Mouse (Mus musculus) forebrain, embryonic 15.5 days (tissue): ENCODE results near the gene Tmem63a. TPM values are rescaled to one million over a fixed set of nuclear protein-coding genes. Genes with fewer than 3 reads are reported as not detected.

ENCODE experiments used
- ATAC-seq: fragments of 200-750 bp; cut with Nextera tagmentation; replicated peaks from 2 replicates; pipeline ENCODE4 v1.8.0; 2017; ENCODE audit warnings: mild to moderate bottlenecking, moderate TSS enrichment, moderate library complexity
- H3K27ac ChIP-seq: fragments of 300-500 bp; sonication (generic); replicated peaks from 2 replicates; pipeline ENCODE4 v1.5.1; 2015; ENCODE audit warnings: mild to moderate bottlenecking, inconsistent platforms
- H3K27me3 ChIP-seq: fragments of 300-500 bp; sonication (generic); 2 replicates; pipeline ENCODE4 v1.6.1; 2015; ENCODE audit warnings: inconsistent platforms
- H3K36me3 ChIP-seq: fragments of 300-500 bp; sonication (generic); 2 replicates; pipeline ENCODE4 v1.6.1; 2015; ENCODE audit warnings: mild to moderate bottlenecking, inconsistent platforms
- H3K4me1 ChIP-seq: fragments of 300-500 bp; sonication (generic); 2 replicates; pipeline ENCODE4 v1.6.1; 2015; ENCODE audit warnings: inconsistent platforms
- H3K4me2 ChIP-seq: fragments of 300-500 bp; sonication (generic); replicated peaks from 2 replicates; pipeline ENCODE4 v1.6.1; 2015; ENCODE audit warnings: mild to moderate bottlenecking, inconsistent platforms
- H3K4me3 ChIP-seq: fragments of 300-500 bp; sonication (generic); 2 replicates; pipeline ENCODE4 v1.5.1; 2015; ENCODE audit warnings: mild to moderate bottlenecking, inconsistent platforms
- H3K9ac ChIP-seq: fragments of 300-500 bp; sonication (generic); replicated peaks from 2 replicates; pipeline ENCODE4 v1.6.1; 2015; ENCODE audit warnings: mild to moderate bottlenecking, inconsistent platforms
- H3K9me3 ChIP-seq: fragments of 300-500 bp; sonication (generic); 2 replicates; pipeline ENCODE4 v1.6.1; 2016; ENCODE audit warnings: inconsistent platforms
- WGBS: fragments of 180-500 bp; shearing (Covaris S2); methylation state at CpG from one replicate; pipeline ENCODE4 v1.1.7; 2015; ENCODE audit warnings: mixed read lengths; 5-methylcytosine and 5-hydroxymethylcytosine counted together
- polyA plus RNA-seq: library from polyadenylated mRNA; unstranded; fragments of >200 nt; fragmentation: Nextera tagmentation; extraction: Ambion mirVana; gene quantifications from 2 replicates; pipeline ENCODE4 v1.2.1, GENCODE M21; 2015

Gene Tmem63a
- polyA plus RNA-seq, 1 experiment from 2014 or later, result 1.6 TPM

DNA sequence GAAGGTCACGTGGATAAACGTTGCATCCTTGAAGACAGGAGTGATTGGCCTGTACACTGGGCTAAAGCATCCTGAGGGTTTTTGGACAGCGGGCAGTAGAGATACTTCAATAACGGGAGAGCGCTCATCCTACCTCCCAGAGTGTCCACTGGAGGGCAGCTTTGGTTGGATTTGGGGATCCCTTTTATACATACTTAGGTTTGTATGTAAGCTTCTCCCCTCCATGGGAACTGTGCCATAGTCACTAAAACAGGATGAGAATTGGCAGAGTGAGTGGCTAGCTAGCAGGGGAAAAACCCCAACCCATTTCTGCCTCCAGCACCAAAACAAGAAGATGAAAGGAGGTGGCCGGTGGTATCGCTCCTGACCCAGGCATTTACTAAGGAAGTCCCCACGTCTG, 31.0 kb upstream of the Tmem63a start:
- Histone ChIP-seq H3K9me3 (no peaks in the 10 kb centered on the region), H3K4me3 (no peak overlapping the region), H3K27ac (no peak overlapping the region), H3K36me3 (peaks cover 25% of the 10 kb centered on the region), H3K4me1 (0 out of 2 replicates have a peak, but pooled peaks cover under 1% of the 10 kb centered on the region), H3K4me2 (no peak overlapping the region), H3K9ac (no peak overlapping the region), H3K27me3 (no peaks in the 10 kb centered on the region)
- ATAC-seq, result no peak
- 48% methylated on average over 8 of the region's 8 CpGs for WGBS

DNA sequence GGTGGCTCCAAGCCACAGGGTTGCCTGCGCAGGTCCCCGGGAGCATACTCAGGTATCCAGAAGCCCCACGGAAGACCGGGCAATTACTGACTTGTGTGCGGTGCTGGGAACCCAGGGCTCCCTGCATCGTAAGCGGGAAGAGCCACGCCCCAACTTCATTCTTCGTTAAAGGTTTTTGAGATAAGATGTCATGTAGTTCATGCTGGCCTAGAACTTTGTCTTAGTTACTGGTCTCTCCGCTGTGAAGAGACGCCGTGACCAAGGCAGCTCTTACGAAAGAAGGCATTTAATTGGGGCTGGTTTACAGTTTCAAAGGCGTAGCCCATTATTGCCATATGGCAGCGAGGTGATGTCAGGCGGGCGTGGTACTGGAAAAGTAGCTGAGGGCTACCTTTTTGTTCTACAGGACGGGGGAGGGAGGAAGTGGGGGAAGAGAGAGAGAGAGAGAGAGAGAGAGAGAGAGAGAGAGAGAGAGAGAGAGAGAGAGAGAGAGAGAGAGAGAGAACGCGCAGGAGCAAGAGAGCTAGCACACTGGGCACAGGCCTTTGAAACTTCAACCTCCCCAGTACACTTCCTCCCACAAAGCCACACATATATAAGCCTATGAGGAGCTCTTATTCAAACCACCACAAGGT, 30.4 kb upstream of the Tmem63a start:
- no peaks in the 10 kb centered on the region for H3K4me1 ChIP-seq
- WGBS, result 54% methylated on average over 20 of the region's 20 CpGs
- no peak overlapping the region for H3K9ac ChIP-seq
- H3K4me2 ChIP-seq, result no peak overlapping the region
- H3K9me3 ChIP-seq, result no peaks in the 10 kb centered on the region
- no peak overlapping the region for H3K4me3 ChIP-seq
- H3K36me3 ChIP-seq, result peaks cover 19% of the 10 kb centered on the region
- no peak for ATAC-seq
- H3K27me3 ChIP-seq, result no peaks in the 10 kb centered on the region
- no peak overlapping the region for H3K27ac ChIP-seq

DNA sequence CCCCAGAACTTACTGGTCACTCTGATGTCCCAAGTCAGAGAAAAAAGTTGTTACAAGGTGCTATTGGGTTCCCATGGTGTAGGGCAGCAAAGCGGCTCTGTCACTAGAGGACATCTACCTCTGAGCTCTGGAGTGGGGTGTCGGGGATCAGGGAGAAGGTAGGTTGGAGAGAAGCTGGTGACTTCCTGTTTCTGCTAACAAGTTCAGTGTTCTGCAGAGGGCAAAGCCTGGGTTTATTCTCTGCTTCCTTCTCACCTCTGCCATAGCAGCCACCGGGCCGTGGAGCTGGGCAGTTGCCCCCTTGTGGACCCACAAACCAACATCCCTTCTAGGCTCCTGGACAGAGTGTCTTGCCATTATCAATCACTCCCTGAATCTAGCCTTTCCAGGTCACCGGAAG, 29.4 kb upstream of the Tmem63a start:
- Histone ChIP-seq H3K27ac (no peak overlapping the region), H3K4me1 (no peaks in the 10 kb centered on the region), H3K4me2 (no peak overlapping the region), H3K9ac (no peak overlapping the region), H3K27me3 (no peaks in the 10 kb centered on the region), H3K4me3 (no peak overlapping the region), H3K36me3 (peaks cover 11% of the 10 kb centered on the region), H3K9me3 (no peaks in the 10 kb centered on the region)
- ATAC-seq, result no peak
- 92% methylated on average over 5 of the region's 5 CpGs for WGBS

GRCm38 (mm10) chr1:180913797-180914196, 28.3 kb upstream of the Tmem63a start:
- no peak overlapping the region for H3K9ac ChIP-seq
- H3K4me2 ChIP-seq, result no peak overlapping the region
- WGBS, result 55% methylated on average over 4 of the region's 4 CpGs
- H3K4me3 ChIP-seq, result no peak overlapping the region
- ATAC-seq, result no peak
- no peaks in the 10 kb centered on the region for H3K9me3 ChIP-seq
- no peak overlapping the region for H3K27ac ChIP-seq
- H3K36me3 ChIP-seq, result 0 out of 2 replicates have a peak, but pooled peaks cover under 1% of the 10 kb centered on the region
- no peaks in the 10 kb centered on the region for H3K4me1 ChIP-seq
- H3K27me3 ChIP-seq, result no peaks in the 10 kb centered on the region

DNA sequence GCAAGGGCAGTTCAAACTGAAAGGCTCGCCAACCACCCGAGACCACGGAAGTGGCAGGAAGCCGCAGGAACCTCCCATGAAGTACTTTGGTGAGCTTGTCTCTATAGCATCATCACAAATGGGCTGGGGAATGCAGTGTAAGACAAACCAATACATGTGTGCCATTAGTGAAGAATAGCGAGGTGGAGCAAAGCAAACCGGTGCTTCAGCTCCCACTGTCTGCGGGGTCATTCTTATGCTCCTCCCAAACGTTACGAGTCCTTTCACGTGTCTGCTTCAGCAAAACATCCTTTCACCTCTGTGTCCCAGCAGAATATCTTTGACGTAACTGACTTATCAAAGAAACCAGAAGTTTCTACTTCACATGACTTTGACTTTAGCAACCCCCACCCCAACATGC, 25.7 kb upstream of the Tmem63a start:
- Histone ChIP-seq H3K36me3 (no peaks in the 10 kb centered on the region), H3K9ac (no peak overlapping the region), H3K4me1 (no peaks in the 10 kb centered on the region), H3K27me3 (no peaks in the 10 kb centered on the region), H3K27ac (no peak overlapping the region), H3K9me3 (no peaks in the 10 kb centered on the region), H3K4me3 (no peak overlapping the region), H3K4me2 (no peak overlapping the region)
- ATAC-seq, result no peak
- WGBS, result 93% methylated on average over 11 of the region's 11 CpGs

DNA sequence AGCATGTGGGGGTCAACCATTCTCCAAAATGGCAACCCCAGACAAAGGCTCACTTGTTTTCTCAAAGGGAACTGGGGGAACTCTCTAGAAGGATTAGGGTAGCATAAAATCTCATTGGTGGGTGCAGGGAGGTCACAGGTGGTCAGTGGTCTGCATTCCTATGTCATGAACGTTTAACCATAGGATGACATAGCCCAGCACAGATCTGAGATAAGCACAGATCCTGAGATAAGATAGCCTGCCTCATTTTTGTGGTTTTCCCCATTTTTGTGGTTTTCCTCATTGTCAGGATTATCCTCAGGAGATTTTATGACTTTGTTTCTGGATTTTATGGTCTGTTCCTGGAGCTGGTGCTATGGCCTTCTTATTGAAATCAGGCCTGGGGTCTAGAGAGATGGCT, 25.1 kb upstream of the Tmem63a start:
- no peak overlapping the region for H3K4me2 ChIP-seq
- ATAC-seq, result no peak
- no peak overlapping the region for H3K9ac ChIP-seq
- no peak overlapping the region for H3K27ac ChIP-seq
- H3K36me3 ChIP-seq, result no peaks in the 10 kb centered on the region
- no peaks in the 10 kb centered on the region for H3K9me3 ChIP-seq
- H3K27me3 ChIP-seq, result no peaks in the 10 kb centered on the region
- 64% methylated on average over 1 of the region's 1 CpGs for WGBS
- H3K4me1 ChIP-seq, result no peaks in the 10 kb centered on the region
- no peak overlapping the region for H3K4me3 ChIP-seq

- no peak overlapping the region for H3K4me3 ChIP-seq
- 33% methylated on average over 8 of the region's 8 CpGs for WGBS
These were observed 22.5 kb upstream of the Tmem63a start for GRCm38 (mm10) chr1:180919686-180920085.

GRCm38 (mm10) chr1:180922273-180923048, 19.7 kb upstream of the Tmem63a start:
- no peak overlapping the region for H3K9ac ChIP-seq
- no peaks in the 10 kb centered on the region for H3K4me1 ChIP-seq
- no peak overlapping the region for H3K4me3 ChIP-seq
- ATAC-seq, result no peak
- 77% methylated on average over 6 of the region's 6 CpGs for WGBS
- no peaks in the 10 kb centered on the region for H3K9me3 ChIP-seq
- H3K36me3 ChIP-seq, result no peaks in the 10 kb centered on the region
- no peaks in the 10 kb centered on the region for H3K27me3 ChIP-seq
- no peak overlapping the region for H3K4me2 ChIP-seq
- H3K27ac ChIP-seq, result no peak overlapping the region

More at GRCm38 (mm10) chr1:180919686-180920085, 22.5 kb upstream of the Tmem63a start:
- H3K4me1 ChIP-seq, result no peaks in the 10 kb centered on the region
- no peak for ATAC-seq
- H3K27me3 ChIP-seq, result no peaks in the 10 kb centered on the region
- H3K27ac ChIP-seq, result no peak overlapping the region
- H3K36me3 ChIP-seq, result no peaks in the 10 kb centered on the region
- no peak overlapping the region for H3K4me2 ChIP-seq
- H3K9ac ChIP-seq, result no peak overlapping the region
- no peaks in the 10 kb centered on the region for H3K9me3 ChIP-seq

GRCm38 (mm10) chr1:180924737-180925136, 17.4 kb upstream of the Tmem63a start:
- no peaks in the 10 kb centered on the region for H3K36me3 ChIP-seq
- no peaks in the 10 kb centered on the region for H3K27me3 ChIP-seq
- no peak overlapping the region for H3K9ac ChIP-seq
- no peak overlapping the region for H3K4me3 ChIP-seq
- ATAC-seq, result no peak
- WGBS, result 42% methylated on average over 2 of the region's 2 CpGs
- no peaks in the 10 kb centered on the region for H3K9me3 ChIP-seq
- no peak overlapping the region for H3K27ac ChIP-seq
- H3K4me2 ChIP-seq, result no peak overlapping the region
- H3K4me1 ChIP-seq, result no peaks in the 10 kb centered on the region

DNA sequence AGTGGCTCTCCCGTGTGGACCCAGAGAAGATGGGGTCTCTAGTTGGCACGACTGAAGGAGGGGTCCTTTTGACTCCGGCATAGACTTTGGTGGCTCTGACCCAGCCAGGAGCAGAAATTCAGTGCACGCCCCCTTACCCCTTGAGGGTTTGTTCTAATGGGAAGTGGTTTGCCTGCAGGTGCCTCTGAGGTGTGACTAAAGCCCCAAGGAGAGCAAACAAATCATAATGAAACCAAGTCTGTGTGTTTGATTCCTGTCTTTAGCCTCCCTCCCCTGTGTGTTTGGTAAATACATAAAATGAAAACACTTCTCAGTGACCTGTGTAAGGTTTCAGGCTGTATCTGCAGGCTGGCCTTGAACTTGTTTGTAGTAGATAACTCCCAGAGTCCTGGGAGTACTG, 15.9 kb upstream of the Tmem63a start:
- no peaks in the 10 kb centered on the region for H3K9me3 ChIP-seq
- no peak for ATAC-seq
- H3K9ac ChIP-seq, result no peak overlapping the region
- 75% methylated on average over 4 of the region's 4 CpGs for WGBS
- no peak overlapping the region for H3K4me3 ChIP-seq
- no peak overlapping the region for H3K4me2 ChIP-seq
- H3K4me1 ChIP-seq, result no peaks in the 10 kb centered on the region
- H3K27ac ChIP-seq, result no peak overlapping the region
- H3K36me3 ChIP-seq, result no peaks in the 10 kb centered on the region
- no peaks in the 10 kb centered on the region for H3K27me3 ChIP-seq

- Histone ChIP-seq H3K27me3 (0 out of 2 replicates have a peak, but pooled peaks cover 5% of the 10 kb centered on the region), H3K9me3 (no peaks in the 10 kb centered on the region), H3K4me2 (no peak overlapping the region), H3K27ac (no peak overlapping the region), H3K36me3 (no peaks in the 10 kb centered on the region), H3K4me1 (no peaks in the 10 kb centered on the region), H3K4me3 (no peak overlapping the region), H3K9ac (no peak overlapping the region)
- ATAC-seq, result no peak
- 73% methylated on average over 2 of the region's 2 CpGs for WGBS
These were observed 12.5 kb upstream of the Tmem63a start for GRCm38 (mm10) chr1:180929599-180929998.

DNA sequence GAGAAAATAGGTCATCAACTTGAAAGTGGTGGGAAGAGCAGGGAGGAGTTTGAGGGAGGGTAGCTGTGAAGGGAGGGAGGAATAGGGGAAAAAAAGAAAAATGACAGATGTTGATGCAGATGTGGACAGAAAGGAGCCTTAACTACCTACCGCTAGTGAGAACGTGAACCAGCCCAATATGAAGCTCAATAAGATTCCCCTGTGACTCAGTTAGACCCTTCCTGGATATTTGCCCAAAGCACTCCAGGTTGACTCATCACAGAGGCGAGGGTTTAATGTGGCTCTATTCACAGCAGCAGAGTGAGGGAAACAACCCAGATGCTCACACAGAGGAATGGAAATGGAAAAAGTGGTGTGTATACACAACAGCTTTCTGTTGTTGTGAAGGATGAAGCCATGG, 11.0 kb upstream of the Tmem63a start:
- WGBS, result 74% methylated on average over 3 of the region's 3 CpGs
- Histone ChIP-seq H3K4me3 (no peak overlapping the region), H3K4me1 (no peaks in the 10 kb centered on the region), H3K9me3 (no peaks in the 10 kb centered on the region), H3K9ac (no peak overlapping the region), H3K4me2 (no peak overlapping the region), H3K27ac (no peak overlapping the region), H3K36me3 (no peaks in the 10 kb centered on the region), H3K27me3 (peaks cover 20% of the 10 kb centered on the region)
- no peak for ATAC-seq
